Mouse (Mus musculus): ENCODE results near the gene Cd9. TPM values are rescaled to one million over a fixed set of nuclear protein-coding genes. Genes with fewer than 3 reads are reported as not detected.
A peak's percentile ranks its signal among the peaks of the same experiment; 100 is the strongest.

Gene Cd9
- total RNA-seq, 1 experiment from 2014 or later, result 606 TPM

DNA sequence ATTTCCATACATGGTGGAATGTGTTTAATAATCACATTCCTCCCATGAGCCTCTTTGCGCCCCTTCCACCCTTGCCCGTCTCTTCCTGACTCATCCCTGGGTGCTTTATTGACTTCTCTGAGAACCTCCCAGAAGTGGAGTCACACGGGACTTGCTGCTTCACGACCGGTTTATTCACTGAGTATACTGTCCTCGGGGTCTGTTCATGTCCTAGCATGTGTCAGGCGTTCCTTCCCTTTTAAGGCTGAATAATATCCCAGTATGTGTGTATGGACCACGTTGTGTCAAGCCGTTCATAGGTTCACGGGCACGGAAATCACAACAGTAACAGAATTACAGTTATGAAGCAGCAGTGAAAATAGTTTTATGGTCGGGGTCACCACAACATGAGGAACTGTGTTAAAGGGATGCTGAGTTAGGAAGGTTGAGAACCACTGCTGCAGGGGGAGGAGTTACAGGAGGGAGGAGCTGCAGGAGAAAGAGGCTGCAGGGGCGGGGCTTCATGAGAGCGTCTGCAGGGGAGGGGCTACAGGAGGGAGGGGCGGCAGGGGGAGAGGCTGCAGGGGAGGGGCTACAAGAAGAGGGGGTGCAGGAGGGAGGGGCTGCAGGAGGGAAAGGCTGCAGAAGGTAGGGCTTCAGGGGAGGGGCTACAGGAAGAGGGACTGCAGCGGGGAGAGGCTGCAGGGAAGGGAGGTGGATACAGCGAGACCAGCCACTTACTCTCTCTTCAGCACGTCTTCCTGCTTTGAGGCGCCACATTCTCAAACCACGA lies 72.4 kb downstream of the Cd9 start:
- ATAC-seq (replicated peaks; ENCODE audit: insufficient number of reproducible peaks, low FRiP score, low TSS enrichment, poor library complexity, severe bottlenecking), result peak; percentile 48

DNA sequence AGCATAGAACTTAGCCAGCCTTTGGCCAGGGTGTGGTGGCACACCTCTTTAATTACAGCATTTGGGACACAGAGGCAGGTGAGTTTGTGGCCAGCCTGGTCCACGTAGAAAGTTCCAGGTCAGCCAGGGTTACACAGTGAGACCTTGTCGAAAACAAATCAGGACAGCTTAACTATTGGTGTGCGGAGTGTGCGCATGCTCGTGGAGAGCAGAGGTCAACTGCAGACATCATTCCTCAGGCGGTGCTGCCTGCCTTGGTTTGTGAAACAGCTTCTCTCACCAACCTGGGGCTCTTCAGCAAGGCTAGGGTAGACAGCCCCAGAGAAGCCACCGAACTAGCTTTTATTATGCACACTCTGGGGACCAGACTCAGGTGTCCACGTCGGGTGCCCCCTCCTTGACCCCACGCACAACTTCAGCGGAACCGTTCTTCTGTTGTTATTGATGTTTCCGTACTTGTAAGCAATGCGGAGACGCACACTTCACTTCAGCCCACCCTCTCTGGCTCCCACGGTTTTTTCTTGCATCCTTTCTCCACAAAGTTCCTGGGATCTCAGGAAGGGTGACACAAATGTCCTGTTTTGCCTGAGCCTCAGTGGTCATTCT lies 74.0 kb downstream of the Cd9 start:
- no peak for ATAC-seq (replicated peaks; ENCODE audit: insufficient number of reproducible peaks, low FRiP score, low TSS enrichment, poor library complexity, severe bottlenecking)

DNA sequence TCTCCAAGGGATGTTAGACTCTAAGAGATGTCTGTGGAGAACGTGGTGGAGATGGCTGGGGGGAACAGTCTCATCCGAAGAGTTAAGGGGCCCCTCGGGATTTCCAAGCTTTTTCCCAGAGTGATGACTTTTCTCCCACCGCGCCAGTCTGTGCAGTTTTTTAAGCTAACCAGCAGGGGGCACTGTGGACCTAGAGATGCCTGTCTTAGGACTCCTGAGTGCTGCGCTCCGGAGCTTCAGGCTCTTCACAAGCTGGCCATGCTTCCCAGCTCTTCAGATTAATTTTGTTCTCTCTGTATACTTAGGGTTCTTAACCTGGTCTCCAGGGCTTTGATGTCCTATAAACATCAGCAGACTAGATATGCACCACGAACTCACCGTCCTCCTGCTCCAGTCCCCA lies 75.8 kb downstream of the Cd9 start:
- peak; percentile 66 for ATAC-seq (replicated peaks; ENCODE audit: insufficient number of reproducible peaks, low FRiP score, low TSS enrichment, poor library complexity, severe bottlenecking)

DNA sequence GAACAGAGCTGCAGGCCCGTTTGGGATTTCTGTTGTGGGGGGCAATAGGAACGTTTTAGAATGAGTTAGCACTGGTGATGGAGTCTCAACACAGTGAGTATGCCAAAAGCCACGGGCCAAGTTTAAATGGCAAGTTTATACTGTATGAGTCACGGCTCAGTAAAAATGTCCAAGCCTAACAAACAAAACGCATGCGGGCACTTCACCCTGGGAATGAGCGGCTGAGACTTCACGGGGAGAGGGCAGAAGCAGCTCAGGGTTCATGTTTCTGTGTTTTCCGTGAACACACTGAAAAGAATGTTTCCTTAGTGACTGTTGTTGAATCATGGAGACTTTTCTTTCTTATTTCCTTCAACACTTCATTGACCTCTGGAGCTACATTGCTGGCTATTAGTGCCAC lies 81.3 kb downstream of the Cd9 start:
- ATAC-seq (replicated peaks; ENCODE audit: insufficient number of reproducible peaks, low FRiP score, low TSS enrichment, poor library complexity, severe bottlenecking), result no peak

DNA sequence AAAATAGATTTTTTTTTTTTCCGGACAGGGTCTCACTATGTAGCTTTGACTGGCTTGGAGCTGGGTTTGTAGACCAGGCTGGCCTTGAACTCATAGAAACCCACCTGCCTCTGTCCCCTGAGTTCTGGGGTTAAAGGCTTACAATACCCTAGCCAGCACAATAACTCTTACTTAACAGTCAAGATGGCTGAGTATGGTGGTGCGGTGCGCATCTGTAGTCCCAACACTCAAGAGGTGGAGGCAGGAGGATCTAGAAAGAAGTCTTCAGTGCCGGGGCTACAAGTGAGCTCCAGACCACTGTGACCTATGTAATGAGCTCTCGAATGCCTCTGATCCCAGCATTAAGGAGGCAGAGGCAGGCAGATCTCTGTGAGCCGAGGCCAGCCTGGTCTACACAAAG lies 82.9 kb downstream of the Cd9 start:
- ATAC-seq (replicated peaks; ENCODE audit: insufficient number of reproducible peaks, low FRiP score, low TSS enrichment, poor library complexity, severe bottlenecking), result no peak

DNA sequence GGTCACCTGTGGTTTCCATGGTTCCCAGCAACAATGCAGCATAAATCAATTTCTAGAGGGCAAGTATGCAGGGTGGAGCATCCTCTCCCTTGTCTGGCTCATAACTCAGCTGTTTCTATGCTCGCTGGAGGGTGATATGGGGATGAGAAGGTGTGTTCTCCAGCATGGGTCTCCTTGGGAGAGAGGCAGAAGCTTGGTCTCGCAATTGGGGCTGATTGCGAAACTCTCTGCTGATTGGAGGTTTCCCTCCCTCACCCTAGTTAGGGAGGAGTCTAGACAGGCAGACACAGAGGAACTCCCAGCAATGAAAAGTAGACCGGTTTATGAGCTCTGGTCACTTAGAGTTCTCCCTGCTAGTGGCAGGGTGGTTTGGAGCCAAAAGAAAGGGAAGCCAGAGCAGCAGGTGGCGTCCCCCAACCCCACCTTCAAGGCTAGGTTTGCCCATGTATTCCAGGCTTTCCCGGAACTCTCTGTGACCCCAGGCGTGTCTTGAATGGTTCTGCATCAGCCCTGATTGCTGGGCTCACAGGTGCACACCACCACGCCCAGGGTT lies 83.5 kb downstream of the Cd9 start:
- ATAC-seq (replicated peaks; ENCODE audit: insufficient number of reproducible peaks, low FRiP score, low TSS enrichment, poor library complexity, severe bottlenecking), result peak; percentile 77

DNA sequence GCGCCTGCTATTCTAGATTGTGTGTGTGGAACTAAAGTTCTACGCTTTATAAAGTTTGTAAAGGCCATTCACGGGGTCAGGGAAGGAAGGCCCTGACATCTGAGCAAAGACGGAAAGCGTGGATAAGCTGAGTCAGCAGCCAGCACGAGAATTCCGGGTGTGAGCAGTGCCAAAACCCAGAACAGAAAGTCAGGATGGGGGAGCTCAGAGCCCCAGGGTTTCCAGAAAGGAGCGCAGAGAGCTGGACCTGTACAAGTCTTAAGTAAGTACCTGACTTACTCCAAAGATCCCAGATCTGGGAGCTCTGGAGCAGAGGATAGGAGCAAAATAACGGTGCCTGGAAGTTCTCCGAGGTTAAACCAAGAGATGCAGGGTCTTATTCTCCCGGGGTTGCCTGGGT lies 84.0 kb downstream of the Cd9 start:
- no peak for ATAC-seq (replicated peaks; ENCODE audit: insufficient number of reproducible peaks, low FRiP score, low TSS enrichment, poor library complexity, severe bottlenecking)

Other genes starting within 250 kb of the Cd9 start
- 0.78 TPM in 1 of 3 replicates, not detected in the others for gene Tuba3a, start 208.7 kb downstream of the Cd9 start, total RNA-seq (2017)
- gene Ltbr, start 180.9 kb downstream of the Cd9 start, total RNA-seq (2017), result 29.5 to 47.9 TPM (median 41.2 TPM) in 3 replicates
- gene Scnn1a, start 174.1 kb downstream of the Cd9 start, total RNA-seq (2017), result 3.1 to 6.4 TPM (median 5.9 TPM) in 3 replicates
- 101 to 111 TPM (median 103 TPM) in 3 replicates for gene Tnfrsf1a, start 145.4 kb downstream of the Cd9 start, total RNA-seq (2017)
- gene Plekhg6, start 114.0 kb downstream of the Cd9 start, total RNA-seq (2017), result not detected in 3 replicates
- gene Vwf, start 52.0 kb upstream of the Cd9 start, total RNA-seq (2017), result 6.4 to 37.1 TPM (median 9.9 TPM) in 3 replicates
- 1.0 TPM in 1 of 3 replicates, not detected in the others for gene Ano2, start 195.6 kb upstream of the Cd9 start, total RNA-seq (2017)